Mouse (Mus musculus) hindbrain, embryonic 15.5 days (tissue): Measurements from ENCODE around the gene Gnb3. TPM values are rescaled to one million over a fixed set of nuclear protein-coding genes. Genes with fewer than 3 reads are reported as not detected.
"Not testable (repeated sequence)": the region's sequence is repeated elsewhere in the genome, so short reads cannot be mapped to it uniquely, and the experiment has no call there.

ENCODE experiments used
- ATAC-seq: fragments of 200-750 bp; cut with Nextera tagmentation; 2 replicates; pipeline ENCODE4 v1.8.0; 2017; ENCODE audit warnings: low read depth, moderate number of reproducible peaks, moderate TSS enrichment; ENCODE audit not compliant: low FRiP score
- H3K27ac ChIP-seq: fragments of 300-500 bp; sonication (generic); replicated peaks from 2 replicates; pipeline ENCODE4 v1.5.1; 2015; ENCODE audit warnings: mild to moderate bottlenecking, inconsistent platforms
- H3K27me3 ChIP-seq: fragments of 300-500 bp; sonication (generic); 2 replicates; pipeline ENCODE4 v1.6.1; 2015; ENCODE audit warnings: control low read depth, inconsistent platforms
- H3K36me3 ChIP-seq: fragments of 300-500 bp; sonication (generic); 2 replicates; pipeline ENCODE4 v1.6.1; 2015; ENCODE audit warnings: control low read depth, inconsistent platforms
- H3K4me1 ChIP-seq: fragments of 300-500 bp; sonication (generic); replicated peaks from 2 replicates; pipeline ENCODE4 v1.6.1; 2015; ENCODE audit warnings: control low read depth, inconsistent platforms
- H3K4me2 ChIP-seq: fragments of 300-500 bp; sonication (generic); 2 replicates; pipeline ENCODE4 v1.6.1; 2015; ENCODE audit warnings: moderate library complexity, mild to moderate bottlenecking, inconsistent platforms
- H3K4me3 ChIP-seq: fragments of 300-500 bp; sonication (generic); 2 replicates; pipeline ENCODE4 v1.5.1; 2015; ENCODE audit warnings: mild to moderate bottlenecking, inconsistent platforms
- H3K9ac ChIP-seq: fragments of 300-500 bp; sonication (generic); 2 replicates; pipeline ENCODE4 v1.6.1; 2015; ENCODE audit warnings: inconsistent platforms
- H3K9me3 ChIP-seq: fragments of 300-500 bp; sonication (generic); 2 replicates; pipeline ENCODE4 v1.6.1; 2016; ENCODE audit warnings: control low read depth, inconsistent platforms
- whole genome bisulfite sequencing: fragments of 180-500 bp; shearing (Covaris S2); methylation state at CpG from one replicate; pipeline ENCODE4 v1.1.7; 2015; 5-methylcytosine and 5-hydroxymethylcytosine counted together
- polyA plus RNA-seq: library from polyadenylated mRNA; unstranded; fragments of >200 nt; fragmentation: Nextera tagmentation; extraction: Ambion mirVana; gene quantifications from 2 replicates; pipeline ENCODE4 v1.2.1, GENCODE M21; 2015

The Gnb3 gene
- polyA plus RNA-seq, 1 experiment from 2014 or later, result 0.83 TPM

DNA sequence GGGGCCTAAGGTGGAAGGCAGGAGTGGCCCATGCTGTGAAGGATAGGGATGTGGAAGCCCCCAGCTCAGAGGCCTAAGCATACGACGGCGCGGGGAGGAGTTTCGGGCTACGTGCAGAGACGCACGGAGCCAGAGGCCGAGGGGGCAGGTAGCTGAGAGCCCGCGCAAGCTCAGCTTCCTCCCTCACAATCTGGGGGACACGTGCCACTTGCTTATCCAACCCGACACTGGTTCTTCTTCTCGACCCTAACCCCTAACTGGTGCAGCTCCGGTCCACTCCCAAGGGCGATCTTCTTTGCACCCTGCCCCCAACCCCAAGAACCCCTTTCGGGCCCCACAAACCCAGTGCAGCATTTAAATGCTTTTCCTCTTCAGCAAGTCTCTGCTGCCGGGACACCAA is 26.6 kb downstream of the Gnb3 start:
- Histone ChIP-seq H3K27ac (peak overlapping the region; percentile 90), H3K4me3 (peak overlapping the region; percentile 70), H3K9ac (peak overlapping the region; percentile 81), H3K36me3 (peaks cover 32% of the 10 kb centered on the region), H3K4me1 (peaks cover 46% of the 10 kb centered on the region), H3K9me3 (no peaks in the 10 kb centered on the region), H3K27me3 (no peaks in the 10 kb centered on the region), H3K4me2 (peak overlapping the region; percentile 72)
- peak; percentile 76 for ATAC-seq
- WGBS, result 0% methylated on average over 18 of the region's 18 CpGs

GRCm38 (mm10) chr6:124812848-124813247 is 27.2 kb downstream of the Gnb3 start:
- Histone ChIP-seq H3K4me2 (peak overlapping the region; percentile 72), H3K27ac (peak overlapping the region; percentile 90), H3K4me3 (peak overlapping the region; percentile 70), H3K27me3 (no peaks in the 10 kb centered on the region), H3K9me3 (no peaks in the 10 kb centered on the region), H3K36me3 (peaks cover 25% of the 10 kb centered on the region), H3K9ac (peak overlapping the region; percentile 81), H3K4me1 (peaks cover 53% of the 10 kb centered on the region)
- no peak for ATAC-seq
- WGBS, result 22% methylated on average over 9 of the region's 9 CpGs

DNA sequence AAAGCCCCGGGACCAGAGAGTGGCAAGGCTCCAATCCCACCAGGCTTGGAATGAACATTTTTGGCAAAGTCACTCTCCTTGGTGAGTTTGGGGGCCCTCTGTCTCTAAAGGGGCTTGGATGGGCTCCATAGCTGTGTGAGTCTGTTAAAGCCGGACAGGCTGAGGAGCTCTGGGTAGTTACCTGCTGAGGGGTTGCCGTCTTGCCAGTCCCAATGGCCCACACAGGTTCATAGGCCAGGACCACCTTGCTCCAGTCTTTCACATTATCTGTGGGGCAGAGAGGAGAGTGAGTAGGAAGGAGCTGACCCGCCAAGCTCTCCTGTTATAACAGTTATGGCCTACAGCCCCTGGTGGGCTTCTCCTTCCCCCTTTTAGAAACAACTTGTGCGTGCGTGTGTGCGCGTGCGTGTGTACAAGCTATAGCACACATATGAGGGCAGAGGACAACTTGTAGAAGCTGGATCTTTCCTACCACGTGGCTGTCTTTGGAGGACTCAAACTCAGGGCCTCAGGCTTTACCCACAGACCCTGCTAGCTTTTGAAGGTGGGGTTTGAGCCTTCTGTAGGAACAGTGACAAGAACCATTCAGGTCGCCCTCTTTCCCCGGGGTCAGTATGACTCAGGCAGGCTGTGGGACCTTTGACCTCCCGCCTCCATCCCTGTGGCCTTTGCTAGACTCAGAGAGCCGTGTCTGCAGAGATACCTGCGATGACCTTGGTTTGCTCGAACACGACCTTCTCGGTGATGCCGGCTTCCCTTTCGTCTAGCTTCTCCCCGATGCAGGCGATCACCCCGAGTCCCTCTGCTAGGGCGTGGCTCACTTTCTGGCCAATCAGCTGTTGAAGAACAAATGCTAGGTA is 28.1 kb downstream of the Gnb3 start:
- ATAC-seq, result no peak
- Histone ChIP-seq H3K4me2 (peak overlapping the region; percentile 72), H3K27me3 (no peaks in the 10 kb centered on the region), H3K27ac (no peak overlapping the region), H3K4me3 (peak overlapping the region; percentile 70; the same call in 1 of the 2 replicates), H3K9me3 (no peaks in the 10 kb centered on the region), H3K9ac (no peak overlapping the region; the same call in 1 of the 2 replicates), H3K4me1 (peaks cover 53% of the 10 kb centered on the region), H3K36me3 (peaks cover 16% of the 10 kb centered on the region)
- WGBS, result 83% methylated on average over 24 of the region's 24 CpGs

DNA sequence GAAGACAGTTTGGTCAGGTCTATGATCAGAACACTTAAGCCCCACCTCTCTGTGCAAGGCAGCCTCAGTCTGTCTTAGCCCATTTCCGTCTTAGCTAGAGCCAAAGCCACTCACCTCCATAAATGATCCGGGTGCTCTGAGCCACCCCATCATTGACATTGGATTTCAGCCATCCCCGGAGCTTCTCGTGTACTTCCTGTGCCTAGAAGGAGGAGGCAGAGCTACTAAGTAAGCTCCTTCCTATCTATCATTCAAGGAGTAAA is 28.7 kb downstream of the Gnb3 start:
- WGBS, result 81% methylated on average over 4 of the region's 4 CpGs
- no peak overlapping the region for H3K27ac ChIP-seq
- ATAC-seq, result no peak
- no peaks in the 10 kb centered on the region for H3K9me3 ChIP-seq
- peaks cover 56% of the 10 kb centered on the region for H3K4me1 ChIP-seq
- H3K4me2 ChIP-seq, result no peak overlapping the region
- H3K36me3 ChIP-seq, result peaks cover 10% of the 10 kb centered on the region
- H3K9ac ChIP-seq, result no peak overlapping the region
- no peak overlapping the region for H3K4me3 ChIP-seq
- H3K27me3 ChIP-seq, result no peaks in the 10 kb centered on the region

- WGBS, result 85% methylated on average over 11 of the region's 11 CpGs
- H3K4me1 ChIP-seq, result peaks cover 61% of the 10 kb centered on the region
- ATAC-seq, H3K9me3 ChIP-seq, H3K4me3 ChIP-seq, H3K36me3 ChIP-seq, H3K27me3 ChIP-seq, H3K9ac ChIP-seq, H3K4me2 ChIP-seq, H3K27ac ChIP-seq: not testable (repeated sequence)
These were observed 29.3 kb downstream of the Gnb3 start for GRCm38 (mm10) chr6:124810566-124811402.

DNA sequence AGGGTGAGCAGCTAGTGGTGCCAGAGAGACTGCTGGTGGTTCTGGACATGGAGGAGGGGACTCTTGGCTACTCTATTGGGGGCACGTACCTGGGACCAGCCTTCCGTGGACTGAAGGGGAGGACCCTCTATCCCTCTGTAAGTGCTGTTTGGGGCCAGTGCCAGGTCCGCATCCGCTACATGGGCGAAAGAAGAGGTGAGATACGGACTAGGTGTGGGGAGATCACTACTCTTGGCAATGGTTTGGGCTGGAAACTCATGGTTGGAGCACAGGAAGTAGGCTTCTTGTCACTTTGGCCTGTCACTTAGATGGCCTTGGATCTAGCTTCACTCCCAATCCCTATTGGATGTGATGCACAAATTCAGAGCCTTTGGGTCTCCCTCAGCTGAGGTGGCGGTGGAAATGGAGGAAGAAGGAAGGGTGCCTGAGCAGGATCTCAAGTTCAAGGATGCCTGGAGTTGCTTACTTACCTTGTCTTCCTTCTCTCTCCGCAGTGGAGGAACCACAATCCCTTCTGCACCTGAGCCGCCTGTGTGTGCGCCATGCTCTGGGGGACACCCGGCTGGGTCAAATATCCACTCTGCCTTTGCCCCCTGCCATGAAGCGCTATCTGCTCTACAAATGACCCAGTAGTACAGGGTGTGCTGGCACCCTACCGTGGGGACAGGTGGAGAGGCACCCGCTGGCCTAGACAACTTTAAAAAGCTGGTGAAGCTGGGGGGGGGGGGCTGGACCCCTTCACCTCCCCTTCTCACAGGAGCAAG is 30.1 kb downstream of the Gnb3 start:
- Histone ChIP-seq H3K27me3 (no peaks in the 10 kb centered on the region), H3K9me3 (no peaks in the 10 kb centered on the region), H3K4me1 (peaks cover 68% of the 10 kb centered on the region), H3K4me3 (peak overlapping the region; percentile 46), H3K4me2 (peak overlapping the region; percentile 85), H3K9ac (peak overlapping the region; percentile 48), H3K27ac (0 out of 2 replicates have a peak overlapping the region, but pooled peaks have one; percentile 76), H3K36me3 (peaks cover 8% of the 10 kb centered on the region; the same call in 1 of the 2 replicates)
- WGBS, result 43% methylated on average over 14 of the region's 14 CpGs
- ATAC-seq, result no peak

- peak; percentile 1; the same call in 1 of the 2 replicates for ATAC-seq
- Histone ChIP-seq H3K4me1 (peaks cover 61% of the 10 kb centered on the region), H3K4me2 (peak overlapping the region; percentile 85), H3K36me3 (peaks cover 8% of the 10 kb centered on the region; the same call in 1 of the 2 replicates), H3K4me3 (peak overlapping the region; percentile 46), H3K9me3 (no peaks in the 10 kb centered on the region), H3K27ac (peak overlapping the region; percentile 76), H3K27me3 (no peaks in the 10 kb centered on the region), H3K9ac (peak overlapping the region; percentile 48)
- WGBS, result under 1% methylated on average over 35 of the region's 35 CpGs
These were observed 30.9 kb downstream of the Gnb3 start for GRCm38 (mm10) chr6:124809052-124809774.

GRCm38 (mm10) chr6:124808358-124809012 is 31.6 kb downstream of the Gnb3 start, which contains the start of gene Spsb2:
Gene Spsb2 (plus strand): TSS chr6:124808661.
- 5% methylated on average over 29 of the region's 29 CpGs for WGBS
- peak within 1 kb of the TSS; percentile 48 for H3K9ac ChIP-seq
- peak within 1 kb of the TSS; percentile 76 for H3K27ac ChIP-seq
- peak within 1 kb of the TSS; percentile 85 for H3K4me2 ChIP-seq
- peak; percentile 17; the same call in 1 of the 2 replicates for ATAC-seq
- H3K4me3 ChIP-seq, result peak within 1 kb of the TSS; percentile 46
- H3K27me3 ChIP-seq, result no peaks in the 10 kb centered on the region
- peaks cover 59% of the 10 kb centered on the region for H3K4me1 ChIP-seq
- H3K9me3 ChIP-seq, result no peaks in the 10 kb centered on the region
- H3K36me3 ChIP-seq, result peaks cover 8% of the 10 kb centered on the region; the same call in 1 of the 2 replicates

- H3K4me3 ChIP-seq, result peak overlapping the region; percentile 46
- ATAC-seq, result no peak
- no peaks in the 10 kb centered on the region for H3K27me3 ChIP-seq
- H3K27ac ChIP-seq, result peak overlapping the region; percentile 76; the same call in 1 of the 2 replicates
- peaks cover 8% of the 10 kb centered on the region; the same call in 1 of the 2 replicates for H3K36me3 ChIP-seq
- peaks cover 57% of the 10 kb centered on the region for H3K4me1 ChIP-seq
- WGBS, result 86% methylated on average over 6 of the region's 6 CpGs
- peak overlapping the region; percentile 85 for H3K4me2 ChIP-seq
- no peaks in the 10 kb centered on the region for H3K9me3 ChIP-seq
- no peak overlapping the region for H3K9ac ChIP-seq
These were observed 32.1 kb downstream of the Gnb3 start for GRCm38 (mm10) chr6:124807986-124808357.

DNA sequence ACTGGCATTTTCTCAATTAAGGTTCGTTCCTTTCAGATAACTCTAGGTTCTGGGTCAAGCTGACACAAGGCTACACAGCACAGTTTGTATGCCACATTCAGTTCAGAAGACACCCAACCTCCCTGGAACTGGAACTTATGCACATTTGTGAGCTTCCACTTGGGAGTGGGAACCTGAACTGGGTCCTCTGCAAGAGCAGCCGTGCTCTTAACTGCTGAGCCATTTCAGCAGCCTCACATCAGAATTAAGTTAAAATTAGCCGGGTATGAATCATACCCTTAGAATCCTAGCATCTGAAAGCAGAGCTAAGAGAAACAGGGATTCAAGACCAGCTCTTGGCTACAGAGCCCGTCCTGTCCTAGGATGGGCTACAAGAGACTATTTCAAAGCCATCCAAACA is 32.7 kb downstream of the Gnb3 start:
- no peak overlapping the region for H3K27ac ChIP-seq
- H3K4me3 ChIP-seq, result no peak overlapping the region
- no peak overlapping the region for H3K9ac ChIP-seq
- peaks cover 50% of the 10 kb centered on the region for H3K4me1 ChIP-seq
- H3K4me2 ChIP-seq, result no peak overlapping the region
- no peaks in the 10 kb centered on the region for H3K27me3 ChIP-seq
- peaks cover 8% of the 10 kb centered on the region; the same call in 1 of the 2 replicates for H3K36me3 ChIP-seq
- 88% methylated on average over 4 of the region's 4 CpGs for WGBS
- no peaks in the 10 kb centered on the region for H3K9me3 ChIP-seq
- no peak for ATAC-seq
